Mouse (Mus musculus): ENCODE measurements around the gene Grifin.

The Grifin gene

DNA sequence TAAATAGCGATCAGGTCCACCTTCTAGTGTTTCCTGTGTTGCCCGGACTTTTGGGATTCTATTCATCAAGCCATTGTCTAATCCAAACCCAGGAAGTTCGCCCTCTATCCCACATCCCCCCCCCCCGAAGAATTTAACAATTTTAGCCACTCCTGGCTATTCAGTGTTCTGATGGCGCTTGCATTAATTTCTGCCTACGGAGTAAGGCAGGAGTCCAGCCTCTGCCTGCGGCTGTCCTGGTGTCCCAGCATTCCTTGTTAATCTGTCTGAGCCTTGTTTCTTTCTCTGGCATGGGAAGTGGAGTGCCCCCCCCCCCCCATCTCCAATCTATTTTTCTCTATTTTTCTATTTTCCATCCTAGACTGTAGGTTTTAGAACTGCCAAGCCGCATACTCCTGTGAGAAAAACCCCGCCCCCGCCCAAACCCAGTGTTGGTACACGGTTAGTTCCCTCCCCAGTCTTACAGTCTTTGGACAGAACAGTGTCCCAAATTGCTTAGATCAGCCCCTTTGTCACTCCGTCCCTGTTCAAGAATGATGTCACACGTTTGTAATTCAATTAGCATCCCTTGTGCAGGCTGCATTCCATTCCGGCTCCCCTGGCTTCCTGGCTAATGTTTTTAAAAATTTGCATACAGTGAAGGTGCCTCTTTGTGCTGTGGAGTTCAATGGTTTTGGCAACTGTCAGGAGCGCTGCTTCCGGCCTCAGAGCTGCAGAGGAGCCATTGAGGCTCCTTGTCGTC, 15.4 kb downstream of the Grifin start:
- DNase-seq (ENCODE audit: low read depth, low spot score) = no peak

DNA sequence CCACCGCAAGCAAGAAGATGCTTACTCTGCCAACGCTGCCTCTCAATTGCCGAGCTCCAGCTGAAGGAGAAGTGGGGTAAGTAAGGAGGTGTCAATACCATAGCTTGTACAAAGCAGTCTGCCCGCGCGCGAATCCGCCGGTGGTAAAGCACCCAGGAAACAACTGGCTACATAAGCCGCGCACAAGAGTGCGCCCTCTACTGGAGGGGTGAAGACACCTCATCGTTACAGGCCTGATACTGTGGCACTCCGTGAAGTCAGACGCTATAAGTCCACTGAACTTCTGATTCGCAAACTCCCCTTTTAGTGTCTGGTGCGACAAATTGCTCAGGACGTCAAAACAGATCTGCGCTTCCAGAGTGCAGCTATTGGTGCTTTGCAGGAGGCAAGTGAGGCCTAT, 18.5 kb downstream of the Grifin start:
- peak; percentile 25 for DNase-seq (ENCODE audit: low read depth, low spot score)

DNA sequence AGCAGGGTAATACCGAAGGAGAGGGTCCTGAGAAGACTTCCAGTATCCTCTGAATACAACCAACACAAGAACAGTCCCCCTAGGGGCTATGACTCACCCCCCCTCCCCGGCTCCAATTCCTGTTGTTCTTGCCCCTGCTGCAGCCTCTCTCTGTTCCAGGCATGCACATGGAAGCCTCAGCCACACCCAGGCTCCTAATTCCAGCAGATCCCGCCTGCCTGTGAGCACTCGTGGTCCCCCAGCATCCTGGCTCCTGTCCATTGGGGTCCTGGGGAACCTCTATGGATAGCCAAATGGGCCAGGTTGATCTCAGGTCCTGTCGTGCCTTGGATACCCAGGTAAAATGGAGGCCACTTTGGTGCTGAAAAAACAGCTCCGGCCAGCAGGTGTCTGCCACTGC, 19.2 kb downstream of the Grifin start:
- DNase-seq (ENCODE audit: low read depth, low spot score) = no peak

DNA sequence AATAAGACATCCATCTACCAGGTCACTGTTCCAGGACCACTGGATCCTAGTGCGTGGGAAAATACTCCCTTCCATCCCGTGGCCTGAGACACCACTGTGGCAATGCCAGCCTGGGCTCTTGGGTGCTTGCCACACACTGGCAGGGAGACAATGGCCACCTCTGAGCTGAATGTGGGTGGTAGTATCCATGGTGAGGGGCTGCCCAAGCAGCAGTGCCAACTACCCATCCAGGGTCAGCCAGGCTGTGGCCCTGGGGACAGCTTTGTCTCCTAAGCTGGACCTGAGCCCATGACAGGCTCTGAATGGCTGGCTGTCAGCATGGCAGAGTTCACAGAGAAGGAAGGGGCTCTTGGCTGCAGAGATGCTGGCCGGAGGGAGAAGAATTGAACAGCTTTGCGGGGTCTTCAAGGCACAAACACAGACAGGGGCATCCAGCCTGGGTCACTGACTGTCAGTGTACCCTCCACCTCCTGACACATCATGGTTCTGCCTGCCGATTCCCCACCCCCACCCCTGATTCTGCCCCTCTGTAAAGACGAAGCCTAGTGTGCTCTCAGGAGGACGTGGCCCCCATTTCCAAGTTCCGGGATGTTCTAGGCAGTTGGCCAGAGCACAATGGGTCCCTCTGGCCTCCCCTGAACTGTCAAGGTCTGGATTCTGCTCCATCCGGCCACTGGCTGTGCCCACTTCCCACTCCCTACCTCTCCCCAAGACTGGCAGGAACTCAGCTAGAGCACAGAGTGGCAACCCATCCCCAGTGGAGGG, 21.9 kb downstream of the Grifin start:
- no peak for DNase-seq (ENCODE audit: low read depth, low spot score)

DNA sequence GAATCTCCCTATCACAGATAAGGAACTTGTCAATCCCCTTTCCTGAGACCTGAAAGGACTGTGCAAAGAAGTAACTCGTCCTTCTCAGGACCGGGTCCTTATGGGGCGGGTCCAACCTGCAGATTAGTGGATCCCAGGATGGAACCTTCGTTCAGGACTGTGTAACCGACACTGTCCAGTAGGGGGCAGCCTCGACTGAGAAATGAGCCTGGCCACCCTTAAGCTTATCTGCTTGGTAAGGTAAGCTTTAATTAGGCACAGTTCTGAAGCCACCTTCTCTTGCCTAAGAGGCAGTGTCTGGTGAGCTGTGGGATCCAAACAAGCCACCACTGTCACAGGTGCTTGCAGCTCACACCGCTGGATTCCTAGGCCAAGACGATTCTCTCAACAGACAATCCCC, 24.8 kb downstream of the Grifin start:
- peak; percentile 91 for DNase-seq (ENCODE audit: low read depth, low spot score)

DNA sequence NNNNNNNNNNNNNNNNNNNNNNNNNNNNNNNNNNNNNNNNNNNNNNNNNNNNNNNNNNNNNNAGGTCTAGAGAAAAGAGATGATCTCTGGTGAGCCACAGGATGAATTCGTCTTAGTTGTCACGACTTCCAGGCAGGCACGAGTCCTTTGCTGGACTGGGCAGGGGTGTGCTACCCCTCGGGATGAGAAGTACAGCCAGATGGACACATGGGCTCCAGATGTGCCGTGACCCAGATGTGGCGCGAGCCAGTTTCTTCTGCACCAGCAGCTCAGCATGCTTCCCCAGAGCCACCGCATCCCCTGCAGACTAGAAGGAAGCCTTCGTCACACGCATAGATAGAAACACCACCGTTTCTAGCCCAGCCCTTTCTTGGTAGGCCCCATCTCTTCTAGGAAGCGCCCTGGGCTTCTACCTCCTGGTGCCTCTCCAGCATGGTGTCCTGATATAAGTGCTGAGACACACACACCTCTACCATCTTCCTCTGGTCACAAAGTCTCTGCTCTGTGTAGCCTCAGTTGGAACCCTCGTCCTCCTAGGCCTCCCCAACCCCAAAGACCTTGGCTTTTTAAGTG, 26.7 kb downstream of the Grifin start:
- no peak for DNase-seq (ENCODE audit: low read depth, low spot score)

DNA sequence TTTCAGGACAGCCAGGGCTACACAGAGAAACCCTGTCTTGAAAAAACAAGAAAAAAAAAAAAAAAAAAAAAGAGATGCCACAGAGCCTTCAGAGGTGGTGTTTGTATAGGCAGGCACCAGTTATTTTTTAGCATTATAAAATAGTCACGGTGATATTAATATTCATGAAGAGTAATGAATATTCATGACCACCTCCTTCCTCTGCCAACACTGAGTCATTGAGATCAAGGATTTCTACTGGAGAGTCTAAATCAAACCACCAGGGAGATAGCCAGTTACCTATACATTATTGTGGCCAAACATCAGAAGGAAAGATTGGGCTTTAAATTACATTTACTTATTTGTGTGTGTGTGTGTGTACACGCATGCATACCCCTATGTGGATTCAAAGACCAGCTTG, 38.1 kb downstream of the Grifin start:
- DNase-seq (ENCODE audit: low read depth, low spot score) = no peak

DNA sequence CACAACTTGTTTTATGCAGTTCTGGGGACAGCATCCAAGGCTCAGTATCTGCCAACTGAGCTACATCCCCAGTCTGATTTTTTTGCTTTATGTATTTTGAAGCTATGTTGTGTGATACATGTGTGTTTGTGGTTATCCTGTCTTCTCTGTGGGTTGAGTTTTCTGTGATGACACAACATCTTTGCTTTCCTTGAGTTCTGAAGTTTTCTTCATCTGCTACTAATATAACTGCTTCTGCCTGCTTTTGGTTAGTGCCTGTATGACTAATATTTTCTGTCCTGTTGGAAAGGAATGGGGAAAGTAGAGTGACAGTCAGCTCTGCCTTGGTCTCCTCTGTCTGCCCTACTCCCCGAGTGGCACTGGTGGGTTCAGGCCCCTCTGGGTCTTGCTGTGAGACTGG, 43.7 kb downstream of the Grifin start:
- DNase-seq (ENCODE audit: low read depth, low spot score) = no peak

DNA sequence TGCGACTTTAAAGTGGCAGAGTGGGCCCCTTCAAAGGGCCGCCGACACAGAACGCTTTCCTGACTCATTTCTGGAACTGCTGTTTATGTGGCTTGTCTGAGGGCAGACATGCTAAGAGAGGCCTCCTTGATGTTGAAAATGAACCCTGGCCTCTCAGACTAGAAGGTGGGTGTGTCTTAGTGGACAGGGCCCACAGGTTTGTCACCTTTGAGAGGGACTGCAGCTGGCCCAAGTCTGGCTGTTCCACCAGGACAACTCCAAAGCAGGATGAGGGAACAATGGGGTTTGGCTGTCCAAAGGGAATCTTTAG, 47.0 kb downstream of the Grifin start:
- DNase-seq (ENCODE audit: low read depth, low spot score) = peak; percentile 44

DNA sequence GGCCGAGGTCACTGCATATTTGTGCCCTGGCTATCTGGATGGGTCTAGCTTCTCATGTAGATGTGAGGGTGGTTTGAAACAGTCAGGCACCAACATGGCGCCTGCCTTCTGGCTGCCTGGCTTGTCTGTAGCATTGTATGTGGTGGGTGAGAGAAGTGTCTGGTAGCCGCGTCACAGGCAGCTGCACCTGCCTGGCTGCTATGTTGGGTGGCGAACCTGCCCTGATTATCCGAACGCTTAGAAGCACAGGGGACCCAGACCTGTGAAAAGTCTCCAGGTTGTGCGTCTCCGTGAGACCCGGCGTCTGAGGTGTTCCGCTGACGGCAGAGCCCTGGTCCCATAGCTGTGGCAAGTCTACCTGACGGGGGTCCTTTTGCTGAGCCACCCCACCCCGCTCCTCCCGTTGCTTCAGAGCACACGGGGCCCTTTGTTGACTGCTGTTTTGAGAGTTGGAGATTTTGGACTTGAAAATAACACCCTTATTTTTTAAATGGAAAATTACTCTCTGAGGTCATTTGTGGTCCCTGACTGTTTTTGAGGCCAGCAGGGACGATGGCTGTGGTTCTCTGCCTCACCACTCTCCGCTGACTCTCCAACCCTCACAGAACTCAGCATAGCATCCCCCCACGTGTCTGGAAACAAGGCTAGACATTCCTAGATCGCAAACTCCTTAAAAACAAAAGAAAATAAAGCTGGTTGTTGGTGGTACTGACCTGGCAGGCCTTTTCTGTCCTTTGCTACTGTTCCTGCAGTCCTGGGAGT, 47.5 kb downstream of the Grifin start:
- DNase-seq (ENCODE audit: low read depth, low spot score) = no peak

DNA sequence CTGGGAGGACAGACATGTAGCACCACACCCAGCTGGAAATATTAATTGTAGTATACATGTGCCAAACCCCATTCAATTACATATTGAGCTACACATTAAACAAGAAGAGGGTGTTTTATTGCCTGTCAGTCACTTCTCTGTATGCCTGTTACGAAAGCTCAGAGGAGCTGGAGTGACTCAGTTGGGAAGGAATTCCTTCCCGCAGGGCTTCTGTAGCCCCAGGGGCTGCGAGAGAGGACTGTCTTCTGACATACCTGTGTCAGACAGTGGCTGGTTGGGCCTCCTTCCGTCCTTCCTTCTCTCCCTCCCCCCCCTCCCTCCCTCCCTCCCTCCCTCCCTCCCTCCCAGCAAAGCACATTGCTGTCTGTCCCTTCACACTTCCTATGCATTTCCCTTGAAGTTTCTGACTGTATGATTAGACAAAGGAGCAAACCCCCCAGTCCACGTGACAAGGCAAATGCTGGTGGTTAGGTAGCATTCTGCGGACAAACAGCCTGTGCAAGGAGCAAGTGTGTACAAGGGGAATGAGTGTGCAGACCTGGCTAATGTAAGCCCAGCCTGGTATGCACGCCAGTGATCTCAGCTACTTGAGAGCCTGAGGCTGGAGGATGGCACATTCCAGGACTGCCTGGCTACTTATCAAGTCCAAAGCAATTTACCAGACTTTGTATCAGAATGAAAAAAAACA, 49.9 kb downstream of the Grifin start:
- DNase-seq (ENCODE audit: low read depth, low spot score) = no peak

DNA sequence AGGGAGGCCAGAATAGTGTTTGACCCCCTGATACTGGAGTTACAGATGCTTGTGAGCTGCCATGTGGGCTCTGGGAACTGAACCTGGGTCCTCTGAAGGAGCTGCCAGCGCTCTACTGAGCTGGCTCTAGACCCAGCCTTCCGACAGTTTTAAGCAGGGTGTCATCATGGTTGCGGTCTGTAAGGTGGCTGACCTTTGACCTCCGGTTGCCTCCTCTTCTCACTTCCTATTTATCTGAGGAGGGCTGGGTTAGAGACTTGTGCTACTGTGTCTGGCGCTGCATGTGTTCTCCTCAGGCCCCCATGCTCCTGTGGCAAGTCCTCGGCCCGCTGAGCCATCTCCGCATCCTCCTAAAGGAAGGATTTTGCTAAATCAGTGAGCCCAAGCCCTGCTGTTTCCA, 51.0 kb downstream of the Grifin start:
- peak; percentile 25 for DNase-seq (ENCODE audit: low read depth, low spot score)
